Mouse (Mus musculus) limb, embryonic 14.5 days (tissue): ENCODE measurements around the gene Tfap2a. TPM values are rescaled to one million over a fixed set of nuclear protein-coding genes. Genes with fewer than 3 reads are reported as not detected.

ENCODE experiments used
- ATAC-seq: fragments of 200-750 bp; cut with Nextera tagmentation; 2 replicates; pipeline ENCODE4 v1.8.0; 2017; ENCODE audit warnings: low read depth, moderate number of reproducible peaks, moderate TSS enrichment; ENCODE audit not compliant: low FRiP score
- DNase-seq: peaks from one replicate; pipeline ENCODE4 v3.0.0-alpha.2; 2015; ENCODE audit warnings: low spot score
- H3K27ac ChIP-seq: fragments of 300-500 bp; sonication (generic); replicated peaks from 2 replicates; pipeline ENCODE4 v1.5.1; 2014; ENCODE audit warnings: low read depth, mild to moderate bottlenecking, low read length, moderate library complexity, mixed read lengths
- H3K27me3 ChIP-seq: fragments of 300-500 bp; sonication (generic); 2 replicates; pipeline ENCODE4 v1.6.1; 2014; ENCODE audit warnings: low read length, mixed read lengths; ENCODE audit not compliant: control insufficient read depth, insufficient read depth
- H3K36me3 ChIP-seq: fragments of 300-500 bp; sonication (generic); 2 replicates; pipeline ENCODE4 v1.6.1; 2014; ENCODE audit warnings: mild to moderate bottlenecking, low read length, moderate library complexity, mixed read lengths; ENCODE audit not compliant: control insufficient read depth, insufficient read depth
- H3K4me1 ChIP-seq: fragments of 300-500 bp; sonication (generic); 2 replicates; pipeline ENCODE4 v1.6.1; 2014; ENCODE audit warnings: antibody characterized with exemption, low read length, mixed read lengths; ENCODE audit not compliant: control insufficient read depth, insufficient read depth
- H3K4me2 ChIP-seq: fragments of 300-500 bp; sonication (generic); replicated peaks from 2 replicates; pipeline ENCODE4 v1.6.1; 2014; ENCODE audit warnings: low read depth, mild to moderate bottlenecking, low read length, moderate library complexity; ENCODE audit not compliant: severe bottlenecking
- H3K4me3 ChIP-seq: fragments of 300-500 bp; sonication (generic); replicated peaks from 2 replicates; pipeline ENCODE4 v1.5.1; 2014; ENCODE audit warnings: low read length
- H3K9ac ChIP-seq: fragments of 300-500 bp; sonication (generic); 2 replicates; pipeline ENCODE4 v1.6.1; 2014; ENCODE audit warnings: mild to moderate bottlenecking, low read depth, low read length, moderate library complexity; ENCODE audit not compliant: severe bottlenecking
- H3K9me3 ChIP-seq: fragments of 300-500 bp; sonication (generic); 2 replicates; pipeline ENCODE4 v1.6.1; 2016; ENCODE audit warnings: low read length; ENCODE audit not compliant: control insufficient read depth
- POLR2A ChIP-seq: fragments of 200-500 bp; IDR thresholded peaks from 2 replicates; pipeline ENCODE4 v1.8.0; 2012; ENCODE audit warnings: inconsistent platforms, mild to moderate bottlenecking, moderate library complexity, borderline replicate concordance; ENCODE audit not compliant: insufficient read depth, insufficient read length; ENCODE audit errors: extremely low read depth
- WGBS: fragments of 180-500 bp; shearing (Covaris S2); extraction: QIAGEN DNeasy Blood & Tissue Kit; methylation state at CpG from one replicate; pipeline ENCODE4 v1.1.7; 2014; 5-methylcytosine and 5-hydroxymethylcytosine counted together
- polyA plus RNA-seq, 2 experiments: library from polyadenylated mRNA; depleted of rRNA in 1 of 2; stranded (reverse) in 1 of 2; unstranded in 1 of 2; fragments of >200 nt; fragmentation: Nextera tagmentation in 1 of 2; extraction: Ambion mirVana in 1 of 2; gene quantifications; 2 replicates each; pipeline versions ENCODE4 v1.2.1 to v1.2.3; 2012 to 2014

Gene Tfap2a
- polyA plus RNA-seq (2012; rRNA removed) = 21.5 and 23.9 TPM in 2 replicates
- polyA plus RNA-seq (2014; fragmentation: Nextera tagmentation; extraction: Ambion mirVana) = 9.6 and 12.8 TPM in 2 replicates

DNA sequence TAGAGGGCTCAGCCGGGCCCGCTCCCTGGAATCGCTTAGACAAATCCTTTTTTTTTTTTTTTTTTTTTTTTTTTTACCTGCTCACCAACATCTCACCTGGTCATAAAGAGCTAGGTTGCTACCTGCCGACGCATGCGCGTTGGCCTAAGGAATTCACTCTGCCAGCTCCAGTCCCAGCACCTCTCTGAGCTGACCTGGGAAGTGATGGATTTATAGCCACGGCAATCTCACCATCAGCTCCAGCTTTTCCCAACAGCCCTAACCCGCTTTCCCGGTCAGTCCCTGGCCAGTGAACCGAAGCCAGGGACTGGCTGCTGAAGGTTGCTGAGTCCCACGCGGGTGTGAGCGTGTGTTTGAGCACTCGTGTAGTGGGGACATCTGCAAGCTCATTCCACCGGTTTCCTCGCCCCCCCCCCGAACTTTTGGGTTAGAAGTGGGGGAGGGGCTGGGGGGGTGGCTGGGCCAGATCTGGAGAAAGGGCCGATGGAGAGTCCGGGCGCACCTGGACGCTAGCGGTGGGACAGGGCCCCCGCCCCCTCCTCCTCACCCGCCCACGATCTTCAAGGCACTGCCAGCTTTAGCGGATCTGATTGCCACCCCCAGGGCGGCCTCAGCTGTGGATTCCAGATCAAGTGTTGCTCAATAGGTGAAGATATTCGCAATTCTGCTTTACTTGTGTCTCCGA is at the start of gene Tfap2a:
TSS of gene Tfap2a (minus strand) at position 181 of the 685 bp plus-strand sequence.
- no peak for TF ChIP-seq POLR2A
- no peak for DNase-seq
- no peaks in the 10 kb centered on the region for H3K36me3 ChIP-seq
- no peak within 1 kb of the TSS; the same call in 1 of the 2 replicates for H3K27ac ChIP-seq
- H3K4me1 ChIP-seq = peaks cover 2% of the 10 kb centered on the region; the same call in 1 of the 2 replicates
- ATAC-seq = no peak
- H3K9me3 ChIP-seq = no peaks in the 10 kb centered on the region
- 2% methylated on average over 28 of the region's 30 CpGs for WGBS
- H3K4me3 ChIP-seq = peak within 1 kb of the TSS; percentile 22
- H3K4me2 ChIP-seq = peak within 1 kb of the TSS; percentile 27
- peak within 1 kb of the TSS; percentile 29; the same call in 1 of the 2 replicates for H3K9ac ChIP-seq
- H3K27me3 ChIP-seq = peaks cover 97% of the 10 kb centered on the region

DNA sequence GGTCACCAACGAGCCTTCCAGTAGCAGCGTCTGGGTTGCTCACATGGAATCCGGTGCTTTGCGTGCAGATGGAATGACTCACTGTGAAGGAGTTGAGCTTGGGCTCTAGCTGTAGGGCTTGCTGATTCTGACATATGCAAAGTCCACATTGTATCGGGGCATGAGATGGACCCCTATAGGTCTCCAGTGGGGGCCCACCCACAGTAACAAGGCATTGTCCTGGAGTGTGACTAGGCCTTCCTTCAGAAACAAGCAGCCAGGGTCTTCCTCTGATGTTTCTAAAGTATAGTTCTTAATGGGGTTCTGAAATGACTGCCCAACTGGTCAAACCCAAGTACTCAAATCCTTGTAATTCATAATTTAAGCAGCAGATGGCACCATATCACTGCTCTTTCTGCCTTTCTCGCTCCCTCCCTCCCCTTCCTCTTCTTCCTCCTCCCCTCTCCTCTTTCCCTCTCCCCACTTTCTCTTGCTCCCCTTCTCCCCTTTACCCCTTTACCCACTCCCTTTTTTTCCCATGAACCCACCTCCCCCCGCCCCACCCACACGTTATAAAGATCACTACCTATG is 46.1 kb upstream of the Tfap2a start:
- Histone ChIP-seq H3K27me3 (no peaks in the 10 kb centered on the region), H3K4me3 (no peak overlapping the region), H3K4me1 (no peaks in the 10 kb centered on the region), H3K9me3 (no peaks in the 10 kb centered on the region), H3K9ac (no peak overlapping the region), H3K4me2 (no peak overlapping the region), H3K27ac (no peak overlapping the region), H3K36me3 (no peaks in the 10 kb centered on the region)
- DNase-seq (peak; percentile 64), ATAC-seq (no peak)
- WGBS = 51% methylated on average over 8 of the region's 8 CpGs
- TF ChIP-seq POLR2A = no peak

DNA sequence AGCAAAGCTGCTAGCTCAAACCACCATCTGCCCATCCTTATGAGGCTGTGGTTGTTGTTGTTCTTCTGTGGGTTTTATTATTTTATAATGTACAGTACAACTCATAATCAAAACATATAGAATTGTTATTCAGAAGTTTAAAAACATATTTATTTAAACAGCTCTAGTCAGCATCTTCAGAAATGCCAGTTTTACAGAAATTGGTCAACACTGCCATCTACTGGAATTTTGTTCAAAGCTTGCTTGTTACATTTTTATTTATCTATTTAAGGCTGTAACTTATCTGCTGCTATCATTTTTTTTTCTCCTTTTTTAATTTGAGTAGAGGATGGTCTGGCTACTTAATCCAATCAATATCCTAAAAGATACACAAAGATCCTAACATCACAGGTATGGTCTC is 19.8 kb upstream of the Tfap2a start:
- peak; percentile 66 for DNase-seq
- Histone ChIP-seq H3K27me3 (no peaks in the 10 kb centered on the region), H3K9ac (no peak overlapping the region), H3K4me2 (no peak overlapping the region), H3K36me3 (no peaks in the 10 kb centered on the region), H3K4me3 (no peak overlapping the region), H3K4me1 (no peaks in the 10 kb centered on the region), H3K27ac (no peak overlapping the region), H3K9me3 (no peaks in the 10 kb centered on the region)
- TF ChIP-seq POLR2A = no peak
- ATAC-seq = no peak

DNA sequence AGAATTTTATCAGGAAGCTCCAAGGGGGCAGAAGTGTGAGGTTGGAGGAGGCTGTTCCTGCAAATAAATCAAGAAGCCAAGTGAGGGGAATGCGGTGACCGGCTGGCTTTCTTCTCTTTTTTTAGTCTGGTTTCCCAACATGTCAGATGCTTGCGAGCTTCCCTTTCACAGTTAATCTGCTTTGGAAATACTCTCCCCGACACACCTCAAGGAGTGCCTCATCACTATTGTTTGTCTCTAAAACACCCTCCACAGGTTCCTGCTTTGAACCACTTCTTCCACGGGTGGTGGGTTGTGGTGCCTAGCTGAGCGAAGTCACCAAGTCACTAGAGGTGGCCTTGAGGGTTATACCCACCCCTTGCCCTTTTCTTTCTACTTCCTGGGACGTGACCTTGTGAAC is 18.2 kb upstream of the Tfap2a start:
- no peak for DNase-seq
- 75% methylated on average over 7 of the region's 7 CpGs for WGBS

DNA sequence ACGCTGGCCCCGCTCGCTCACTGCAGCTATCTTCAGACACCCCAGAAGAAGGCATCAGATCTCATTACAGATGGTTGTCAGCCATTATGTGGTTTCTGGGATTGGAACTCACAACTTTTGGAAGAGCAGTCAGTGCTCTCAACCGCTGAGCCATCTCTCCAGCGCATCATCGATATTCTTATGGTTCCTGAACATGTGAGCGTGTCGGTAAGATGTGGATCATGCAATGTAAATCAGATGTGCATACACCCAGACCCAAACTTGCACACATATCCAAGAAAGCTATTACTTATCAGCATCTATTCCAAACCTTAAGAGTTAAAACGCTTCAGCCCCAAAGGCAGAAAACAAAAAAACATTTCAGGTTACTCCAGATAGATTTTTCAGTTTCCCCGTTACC is 15.9 kb upstream of the Tfap2a start:
- H3K4me3 ChIP-seq = no peak overlapping the region
- H3K9me3 ChIP-seq = no peaks in the 10 kb centered on the region
- DNase-seq (no peak), ATAC-seq (no peak)
- H3K9ac ChIP-seq = no peak overlapping the region
- H3K27me3 ChIP-seq = no peaks in the 10 kb centered on the region
- TF ChIP-seq POLR2A = no peak
- 93% methylated on average over 10 of the region's 10 CpGs for WGBS
- H3K4me2 ChIP-seq = no peak overlapping the region
- no peaks in the 10 kb centered on the region for H3K4me1 ChIP-seq
- no peak overlapping the region for H3K27ac ChIP-seq
- H3K36me3 ChIP-seq = no peaks in the 10 kb centered on the region

More for the DNA sequence above, 18.2 kb upstream of the Tfap2a start:
- Histone ChIP-seq H3K4me2 (no peak overlapping the region), H3K9me3 (no peaks in the 10 kb centered on the region), H3K4me1 (no peaks in the 10 kb centered on the region), H3K4me3 (no peak overlapping the region), H3K36me3 (no peaks in the 10 kb centered on the region), H3K27ac (no peak overlapping the region), H3K27me3 (no peaks in the 10 kb centered on the region), H3K9ac (no peak overlapping the region)
- no peak for ATAC-seq
- no peak for TF ChIP-seq POLR2A

DNA sequence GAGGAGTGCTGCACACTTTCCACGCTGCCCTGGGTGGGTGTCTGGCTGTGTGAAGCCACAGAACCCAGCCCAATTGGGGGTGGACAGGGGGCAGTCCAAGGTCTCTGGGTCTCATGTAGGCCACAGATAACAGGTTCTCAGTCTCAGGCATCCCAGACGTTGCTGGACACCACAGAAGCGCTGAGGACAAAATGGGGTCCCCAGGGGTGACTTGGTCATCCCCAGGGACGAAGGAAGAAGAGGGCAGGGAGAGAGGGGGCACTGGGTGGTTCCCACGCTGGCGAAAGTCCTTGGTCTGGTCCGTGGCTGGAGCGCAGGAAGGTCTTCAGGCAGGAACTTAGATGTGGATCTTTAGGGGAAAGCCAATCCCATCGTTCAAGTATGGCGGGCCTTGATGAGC is 13.7 kb upstream of the Tfap2a start:
- no peak overlapping the region for H3K27ac ChIP-seq
- no peaks in the 10 kb centered on the region for H3K4me1 ChIP-seq
- H3K4me2 ChIP-seq = no peak overlapping the region
- H3K4me3 ChIP-seq = no peak overlapping the region
- TF ChIP-seq POLR2A = no peak
- no peak for DNase-seq
- H3K9ac ChIP-seq = no peak overlapping the region
- H3K9me3 ChIP-seq = no peaks in the 10 kb centered on the region
- no peaks in the 10 kb centered on the region for H3K36me3 ChIP-seq
- H3K27me3 ChIP-seq = no peaks in the 10 kb centered on the region
- ATAC-seq = no peak
- WGBS = 87% methylated on average over 10 of the region's 10 CpGs
